Mouse (Mus musculus): ENCODE measurements around the gene Prss23.

The Prss23 gene

GRCm38 (mm10) chr7:89508672-89509071 lies 18.3 kb downstream of the Prss23 start:
- no peak for DNase-seq (ENCODE audit: low spot score)

GRCm38 (mm10) chr7:89499516-89500307 lies 27.3 kb downstream of the Prss23 start:
- peak; percentile 84 for DNase-seq (ENCODE audit: low spot score)

GRCm38 (mm10) chr7:89483769-89484568 lies 43.0 kb downstream of the Prss23 start:
- no peak for DNase-seq (ENCODE audit: low spot score)

GRCm38 (mm10) chr7:89481723-89482122 lies 45.3 kb downstream of the Prss23 start:
- no peak for DNase-seq (ENCODE audit: low spot score)

- no peak for DNase-seq (ENCODE audit: low spot score)
Measured at GRCm38 (mm10) chr7:89478490-89478889, 48.5 kb downstream of the Prss23 start.

- DNase-seq (ENCODE audit: low spot score), result peak; percentile 90
Measured at GRCm38 (mm10) chr7:89477294-89477999, 49.5 kb downstream of the Prss23 start.

- peak; percentile 60 for DNase-seq (ENCODE audit: low spot score)
Measured at GRCm38 (mm10) chr7:89473442-89473841, 53.5 kb downstream of the Prss23 start.

- DNase-seq (ENCODE audit: low spot score), result peak; percentile 11
Measured at GRCm38 (mm10) chr7:89463775-89464592, 63.0 kb downstream of the Prss23 start.

GRCm38 (mm10) chr7:89463246-89463645 lies 63.7 kb downstream of the Prss23 start:
- DNase-seq (ENCODE audit: low spot score), result no peak

- DNase-seq (ENCODE audit: low spot score), result no peak
Measured at GRCm38 (mm10) chr7:89462646-89463207, 64.3 kb downstream of the Prss23 start.

GRCm38 (mm10) chr7:89461351-89461750 lies 65.6 kb downstream of the Prss23 start:
- DNase-seq (ENCODE audit: low spot score), result peak; percentile 14

- no peak for DNase-seq (ENCODE audit: low spot score)
Measured at GRCm38 (mm10) chr7:89460911-89461310, 66.1 kb downstream of the Prss23 start.

- DNase-seq (ENCODE audit: low spot score), result no peak
Measured at GRCm38 (mm10) chr7:89459691-89460090, 67.3 kb downstream of the Prss23 start.
